Mouse (Mus musculus): ENCODE data around the gene Ralgapa2.

- TF ChIP-seq POLR2A (IDR thresholded peaks at IDR 0.05; ENCODE audit: borderline replicate concordance, insufficient read depth, low read length): no peak
- TF ChIP-seq CTCF (IDR thresholded peaks at IDR 0.05; ENCODE audit: borderline replicate concordance, insufficient read depth, low read depth, low read length): no peak
These were observed 68.1 kb downstream of the Ralgapa2 start for GRCm38 (mm10) chr2:146444009-146444408.

Measured in cerebellum, adult 2 months (tissue).